In genomic region chr2:156877726-156878125, GRCm38 (mm10) we compare ENCODE assay signal across 12 mouse cellular contexts. TPM values are rescaled to one million over a fixed set of nuclear protein-coding genes. Genes with fewer than 3 reads are reported as not detected.
DNase-seq lines count a peak whose midpoint lies in the region; ATAC-seq and TF ChIP-seq lines count a peak whose summit lies in the region.
"Had no signal": no experiment of that assay in that cellular context is flagged by ENCODE, and none has a peak within 500 bp of the region (broad histone marks: within the 10 kb centered on the region; RNA-seq: fewer than 3 reads in every experiment).

No protein-coding gene starts in this region.

- no peak overlapping the region for H3K4me2 ChIP-seq in lung, postnatal 0 days (replicated peaks; ENCODE audit: low read depth, low read length)

- H3K27me3 ChIP-seq in lung, postnatal 0 days (replicated peaks; ENCODE audit: insufficient read depth, low read length), result no peaks in the 10 kb centered on the region
- no peaks in the 10 kb centered on the region for H3K27me3 ChIP-seq in splenic B cell, adult 2 months (ENCODE audit: control insufficient read depth, insufficient read depth, low read length, poor library complexity, severe bottlenecking)
- H3K27me3 ChIP-seq in midbrain, embryonic 10.5 days (ENCODE audit: low read depth, poor library complexity, severe bottlenecking), result no peaks in the 10 kb centered on the region

- no peak overlapping the region for H3K4me3 ChIP-seq in lung, postnatal 0 days (ENCODE audit: low read depth, low read length)
- H3K4me3 ChIP-seq in midbrain, embryonic 10.5 days, result no peak overlapping the region
- H3K4me3 ChIP-seq: heart, adult 2 months; myocyte had no signal

- TF ChIP-seq CTCF in lung, postnatal 0 days (IDR thresholded peaks at IDR 0.05), result no peak

- no peak overlapping the region for H3K27ac ChIP-seq in lung, postnatal 0 days (ENCODE audit: low read length)
- no peak overlapping the region for H3K27ac ChIP-seq in midbrain, embryonic 10.5 days (replicated peaks)
- H3K27ac ChIP-seq: heart, adult 2 months; kidney, postnatal 0 days had no signal

- no peak for TF ChIP-seq EP300 in lung, postnatal 0 days (IDR thresholded peaks at IDR 0.05)

- no peak overlapping the region for H3K9ac ChIP-seq in lung, postnatal 0 days (replicated peaks; ENCODE audit: low read depth)

- H3K4me1 ChIP-seq in lung, postnatal 0 days (ENCODE audit: insufficient read depth, low read depth, low read length), result 0 out of 2 replicates have a peak, but pooled peaks cover 4% of the 10 kb centered on the region
- no peaks in the 10 kb centered on the region for H3K4me1 ChIP-seq in midbrain, embryonic 10.5 days

- WGBS in lung, postnatal 0 days, result 23% methylated on average over 9 of the region's 9 CpGs
- WGBS in midbrain, embryonic 10.5 days, result 71% methylated on average over 9 of the region's 9 CpGs

- H3K9me3 ChIP-seq in lung, postnatal 0 days (ENCODE audit: low read length), result no peaks in the 10 kb centered on the region
- H3K9me3 ChIP-seq in midbrain, embryonic 10.5 days (replicated peaks), result no peaks in the 10 kb centered on the region

- peaks cover 17% of the 10 kb centered on the region; the same call in 1 of the 2 replicates for H3K36me3 ChIP-seq in lung, postnatal 0 days (ENCODE audit: insufficient read depth, low read length)
- peaks cover 3% of the 10 kb centered on the region for H3K36me3 ChIP-seq in splenic B cell, adult 2 months (ENCODE audit: control insufficient read depth, insufficient read depth, low read length, poor library complexity, severe bottlenecking)
- peaks cover 30% of the 10 kb centered on the region for H3K36me3 ChIP-seq in midbrain, embryonic 10.5 days

- intact Hi-C loops in heart, postnatal 25 days (cut with DNase I), result no loop called here

- ATAC-seq in lung, postnatal 0 days, result peak; percentile 86

- DNase-seq in heart, adult 11 months, result peak; percentile 92
- no peak for DNase-seq in heart, postnatal 25 days (ENCODE audit: low spot score)
- DNase-seq in CD8-positive naive resting alpha-beta T cell, adult 2 months (ENCODE audit: low read depth in 2 of 2, low spot score in 2 of 2), result peak; percentile 67 to 71
- DNase-seq in lung, postnatal 0 days (ENCODE audit: low spot score), result peak; percentile 67
- peak; percentile 38 for DNase-seq in splenic B cell, adult 2 months (ENCODE audit: low read depth, low spot score)
- DNase-seq in layer of hippocampus, postnatal 25 days (ENCODE audit: extremely low spot score in 1 of 2, low spot score in 1 of 2), result no peak
- no peak for DNase-seq in midbrain, embryonic 10.5 days (ENCODE audit: low spot score)
- DNase-seq in frontal cortex, postnatal 10 days (ENCODE audit: low spot score in 2 of 2), result no peak
- DNase-seq: cerebellum, postnatal 14 days had no signal

RNA-seq across cellular contexts. Expression of gene Sla2, which starts 9.3 kb away (rescaled TPM):
- not detected for total RNA-seq in heart, postnatal 25 days (2021)
- 0.49 and 0.65 TPM in 2 replicates for polyA plus RNA-seq in lung, postnatal 0 days (2015; fragmentation: Nextera tagmentation; extraction: Ambion mirVana)
- total RNA-seq in layer of hippocampus, postnatal 25 days (2021), result under 1 TPM; 0.28 to 0.49 TPM
- 0.55 and 0.67 TPM in 2 replicates for polyA plus RNA-seq in midbrain, embryonic 10.5 days (2016; fragmentation: Nextera tagmentation; extraction: Ambion mirVana)
- total RNA-seq: heart, adult 2 months had no signal

RNA-seq across cellular contexts. Expression of gene Rab5if, which starts 14.8 kb away (rescaled TPM):
- total RNA-seq in heart, postnatal 25 days (2021), result 100 to 1,000 TPM; 124 to 125 TPM
- polyA plus RNA-seq in lung, postnatal 0 days (2015; fragmentation: Nextera tagmentation; extraction: Ambion mirVana), result 271 and 290 TPM in 2 replicates
- 100 to 1,000 TPM; 105 to 112 TPM for total RNA-seq in layer of hippocampus, postnatal 25 days (2021)
- 164 and 191 TPM in 2 replicates for polyA plus RNA-seq in midbrain, embryonic 10.5 days (2016; fragmentation: Nextera tagmentation; extraction: Ambion mirVana)

RNA-seq across cellular contexts. Expression of gene 4930518I15Rik, which starts 20.0 kb away (rescaled TPM):
- total RNA-seq in heart, postnatal 25 days (2021), result under 1 TPM; 0.57 to 0.89 TPM
- polyA plus RNA-seq in lung, postnatal 0 days (2015; fragmentation: Nextera tagmentation; extraction: Ambion mirVana), result 4.1 and 5.5 TPM in 2 replicates
- total RNA-seq in layer of hippocampus, postnatal 25 days (2021), result 1 to 10 TPM; 2.0 to 4.3 TPM
- 8.8 and 9.2 TPM in 2 replicates for polyA plus RNA-seq in midbrain, embryonic 10.5 days (2016; fragmentation: Nextera tagmentation; extraction: Ambion mirVana)

RNA-seq across cellular contexts. Expression of gene Tgif2, which starts 37.9 kb away (rescaled TPM):
- total RNA-seq in heart, postnatal 25 days (2021), result under 1 TPM; 0.75 to 0.95 TPM
- polyA plus RNA-seq in lung, postnatal 0 days (2015; fragmentation: Nextera tagmentation; extraction: Ambion mirVana), result 13.7 and 15.1 TPM in 2 replicates
- total RNA-seq in layer of hippocampus, postnatal 25 days (2021), result 1 to 10 TPM; 1.1 to 2.1 TPM
- 98.4 and 101 TPM in 2 replicates for polyA plus RNA-seq in midbrain, embryonic 10.5 days (2016; fragmentation: Nextera tagmentation; extraction: Ambion mirVana)

Comparison
In these comparisons a context has a peak if more than half of its experiments do, and no peak if none do; other contexts are left out.
1. DNase-seq: peak in heart, adult 11 months (single experiment), CD8-positive naive resting alpha-beta T cell, adult 2 months (2 of 2), lung, postnatal 0 days (single experiment) and splenic B cell, adult 2 months (single experiment); none in heart, postnatal 25 days (single experiment), layer of hippocampus, postnatal 25 days (0 of 2), midbrain, embryonic 10.5 days (single experiment) and frontal cortex, postnatal 10 days (0 of 2).